Mouse (Mus musculus) midbrain, embryonic 15.5 days (tissue): ENCODE measurements around the gene Rnasel. TPM values are rescaled to one million over a fixed set of nuclear protein-coding genes. Genes with fewer than 3 reads are reported as not detected.

Source experiments
- ATAC-seq: fragments of 200-750 bp; cut with Nextera tagmentation; replicated peaks from 2 replicates; pipeline ENCODE4 v1.8.0; 2017; ENCODE audit warnings: moderate TSS enrichment
- H3K27ac ChIP-seq: fragments of 300-500 bp; sonication (generic); 2 replicates; pipeline ENCODE4 v1.5.1; 2015; ENCODE audit warnings: mild to moderate bottlenecking, inconsistent platforms
- H3K27me3 ChIP-seq: fragments of 300-500 bp; sonication (generic); replicated peaks from 2 replicates; pipeline ENCODE4 v1.6.1; 2015; ENCODE audit warnings: inconsistent platforms
- H3K36me3 ChIP-seq: fragments of 300-500 bp; sonication (generic); replicated peaks from 2 replicates; pipeline ENCODE4 v1.6.1; 2015; ENCODE audit warnings: inconsistent platforms
- H3K4me1 ChIP-seq: fragments of 300-500 bp; sonication (generic); 2 replicates; pipeline ENCODE4 v1.6.1; 2015; ENCODE audit warnings: inconsistent platforms
- H3K4me2 ChIP-seq: fragments of 300-500 bp; sonication (generic); 2 replicates; pipeline ENCODE4 v1.6.1; 2015; ENCODE audit warnings: inconsistent platforms, mild to moderate bottlenecking, moderate library complexity
- H3K4me3 ChIP-seq: fragments of 300-500 bp; sonication (generic); 2 replicates; pipeline ENCODE4 v1.5.1; 2015; ENCODE audit warnings: mild to moderate bottlenecking, inconsistent platforms
- H3K9ac ChIP-seq: fragments of 300-500 bp; sonication (generic); 2 replicates; pipeline ENCODE4 v1.6.1; 2015; ENCODE audit warnings: mild to moderate bottlenecking, inconsistent platforms
- H3K9me3 ChIP-seq: fragments of 300-500 bp; sonication (generic); 2 replicates; pipeline ENCODE4 v1.6.1; 2016; ENCODE audit warnings: inconsistent platforms
- WGBS: fragments of 180-500 bp; shearing (Covaris S2); methylation state at CpG from one replicate; pipeline ENCODE4 v1.1.7; 2015; ENCODE audit warnings: mixed read lengths; 5-methylcytosine and 5-hydroxymethylcytosine counted together
- polyA plus RNA-seq: library from polyadenylated mRNA; unstranded; fragments of >200 nt; fragmentation: Nextera tagmentation; extraction: Ambion mirVana; gene quantifications from 2 replicates; pipeline ENCODE4 v1.2.1, GENCODE M21; 2015

Gene Rnasel
- polyA plus RNA-seq, 1 experiment from 2014 or later, result 48.3 TPM

DNA sequence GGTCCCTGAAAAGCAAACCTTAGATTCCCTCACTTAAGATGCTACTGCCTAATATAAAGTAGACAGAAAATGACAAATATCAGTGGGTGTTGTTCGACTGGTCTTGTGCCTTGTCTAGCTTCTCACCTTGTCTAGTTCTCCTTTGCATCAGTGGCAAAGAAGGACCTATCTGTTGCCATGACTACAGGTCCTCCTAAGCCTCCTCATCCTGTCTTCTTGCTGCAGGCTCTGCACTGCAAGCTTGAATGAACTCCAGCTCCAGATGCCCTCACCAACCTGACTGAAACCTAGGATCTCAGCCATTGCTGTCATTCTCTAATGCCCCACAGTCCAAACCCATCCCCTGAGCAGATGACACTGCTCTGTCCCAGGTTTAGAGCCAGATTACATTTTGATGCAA is 31.2 kb upstream of the Rnasel start:
- H3K4me3 ChIP-seq, result no peak overlapping the region
- H3K36me3 ChIP-seq, result no peaks in the 10 kb centered on the region
- no peaks in the 10 kb centered on the region for H3K27me3 ChIP-seq
- no peak overlapping the region for H3K27ac ChIP-seq
- H3K4me1 ChIP-seq, result no peaks in the 10 kb centered on the region
- WGBS, result 91% methylated on average over 1 of the region's 1 CpGs
- no peak overlapping the region for H3K9ac ChIP-seq
- no peak for ATAC-seq
- no peak overlapping the region for H3K4me2 ChIP-seq
- no peaks in the 10 kb centered on the region for H3K9me3 ChIP-seq

GRCm38 (mm10) chr1:153720935-153721334 is 28.3 kb upstream of the Rnasel start:
- Histone ChIP-seq H3K9me3 (no peaks in the 10 kb centered on the region), H3K4me3 (no peak overlapping the region), H3K27ac (no peak overlapping the region), H3K4me2 (no peak overlapping the region), H3K27me3 (no peaks in the 10 kb centered on the region), H3K36me3 (no peaks in the 10 kb centered on the region), H3K9ac (no peak overlapping the region), H3K4me1 (no peaks in the 10 kb centered on the region)
- ATAC-seq, result no peak
- WGBS, result 85% methylated on average over 7 of the region's 7 CpGs

GRCm38 (mm10) chr1:153721565-153722310 is 27.5 kb upstream of the Rnasel start:
- Histone ChIP-seq H3K4me3 (no peak overlapping the region), H3K27ac (no peak overlapping the region), H3K4me1 (no peaks in the 10 kb centered on the region), H3K9ac (no peak overlapping the region), H3K4me2 (no peak overlapping the region), H3K9me3 (no peaks in the 10 kb centered on the region), H3K27me3 (no peaks in the 10 kb centered on the region), H3K36me3 (no peaks in the 10 kb centered on the region)
- no peak for ATAC-seq
- WGBS, result 89% methylated on average over 9 of the region's 9 CpGs

GRCm38 (mm10) chr1:153723426-153723825 is 25.8 kb upstream of the Rnasel start:
- Histone ChIP-seq H3K4me1 (no peaks in the 10 kb centered on the region), H3K36me3 (no peaks in the 10 kb centered on the region), H3K4me2 (no peak overlapping the region), H3K4me3 (no peak overlapping the region), H3K9me3 (no peaks in the 10 kb centered on the region), H3K9ac (no peak overlapping the region), H3K27me3 (no peaks in the 10 kb centered on the region), H3K27ac (no peak overlapping the region)
- WGBS, result 85% methylated on average over 9 of the region's 9 CpGs
- ATAC-seq, result no peak

DNA sequence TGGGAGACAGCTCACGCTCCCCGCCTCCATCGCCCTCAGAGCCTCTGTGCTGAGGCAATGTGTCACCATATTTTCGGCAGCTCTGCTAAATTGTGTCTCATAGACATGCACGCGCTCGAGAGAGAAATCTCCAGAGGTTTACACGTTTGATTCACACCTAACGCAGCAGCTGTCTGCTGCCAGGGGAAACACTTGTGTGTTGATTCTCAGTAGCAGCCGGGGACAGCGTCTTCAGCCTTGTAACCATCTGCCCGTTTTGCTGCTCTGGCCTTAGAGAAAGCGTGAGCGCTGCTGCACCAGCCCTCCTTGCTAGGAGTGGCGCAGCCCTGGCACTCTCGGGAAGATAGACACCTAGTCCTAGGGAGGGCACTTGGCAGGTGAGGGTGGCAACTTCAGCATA is 22.6 kb upstream of the Rnasel start:
- Histone ChIP-seq H3K36me3 (no peaks in the 10 kb centered on the region), H3K4me3 (no peak overlapping the region), H3K4me1 (peaks cover 3% of the 10 kb centered on the region), H3K27me3 (no peaks in the 10 kb centered on the region), H3K9me3 (no peaks in the 10 kb centered on the region), H3K27ac (no peak overlapping the region), H3K4me2 (no peak overlapping the region), H3K9ac (no peak overlapping the region)
- WGBS, result 82% methylated on average over 16 of the region's 16 CpGs
- no peak for ATAC-seq

DNA sequence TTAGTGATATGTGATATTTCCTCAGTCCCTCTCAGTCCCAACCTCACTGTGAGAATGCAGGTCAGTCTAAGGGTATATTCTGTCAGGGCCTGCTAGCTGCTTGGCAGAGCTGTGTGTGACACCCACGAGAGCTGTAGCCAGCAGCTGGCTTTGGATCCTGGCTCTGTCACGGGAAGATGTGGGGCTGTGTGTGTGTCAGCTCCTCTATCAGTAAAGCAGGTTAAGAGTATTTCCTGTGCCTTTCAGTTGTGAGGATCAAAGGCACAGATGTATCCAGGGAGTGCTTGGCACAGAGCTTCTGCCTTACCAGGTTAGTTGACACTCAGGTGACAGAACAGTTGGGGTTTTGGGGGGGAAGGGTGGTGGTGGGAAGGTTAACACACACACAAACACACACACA is 19.4 kb upstream of the Rnasel start:
- H3K4me1 ChIP-seq, result peaks cover 12% of the 10 kb centered on the region
- H3K27me3 ChIP-seq, result no peaks in the 10 kb centered on the region
- no peak overlapping the region for H3K4me3 ChIP-seq
- no peak overlapping the region for H3K9ac ChIP-seq
- H3K27ac ChIP-seq, result 0 out of 2 replicates have a peak overlapping the region, but pooled peaks have one; percentile 12
- no peak overlapping the region for H3K4me2 ChIP-seq
- H3K36me3 ChIP-seq, result no peaks in the 10 kb centered on the region
- no peaks in the 10 kb centered on the region for H3K9me3 ChIP-seq
- WGBS, result 61% methylated on average over 2 of the region's 2 CpGs
- no peak for ATAC-seq

DNA sequence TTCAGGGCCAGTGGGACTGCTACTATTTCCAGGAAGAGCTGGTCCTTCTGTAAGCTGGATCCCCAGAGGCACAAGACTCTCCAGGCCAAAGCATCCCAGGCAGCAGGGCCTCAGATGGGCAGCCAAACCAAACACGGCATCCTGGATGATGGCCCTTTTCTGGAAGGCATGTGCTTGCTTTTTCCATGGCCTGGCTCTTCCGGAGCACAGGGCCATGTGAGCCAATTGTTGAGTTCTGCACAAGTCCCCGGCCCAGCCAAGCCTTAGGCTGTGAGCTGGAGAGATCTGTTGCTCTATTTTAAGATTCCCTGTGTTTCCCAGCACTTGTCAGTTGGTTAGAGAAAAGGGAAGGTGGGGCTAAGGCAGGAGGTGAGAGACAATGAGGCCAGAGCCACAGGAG is 18.6 kb upstream of the Rnasel start:
- Histone ChIP-seq H3K27me3 (no peaks in the 10 kb centered on the region), H3K4me1 (peaks cover 12% of the 10 kb centered on the region), H3K27ac (no peak overlapping the region), H3K9ac (no peak overlapping the region), H3K9me3 (no peaks in the 10 kb centered on the region), H3K4me3 (no peak overlapping the region), H3K4me2 (no peak overlapping the region), H3K36me3 (no peaks in the 10 kb centered on the region)
- ATAC-seq, result no peak
- 51% methylated on average over 3 of the region's 3 CpGs for WGBS

DNA sequence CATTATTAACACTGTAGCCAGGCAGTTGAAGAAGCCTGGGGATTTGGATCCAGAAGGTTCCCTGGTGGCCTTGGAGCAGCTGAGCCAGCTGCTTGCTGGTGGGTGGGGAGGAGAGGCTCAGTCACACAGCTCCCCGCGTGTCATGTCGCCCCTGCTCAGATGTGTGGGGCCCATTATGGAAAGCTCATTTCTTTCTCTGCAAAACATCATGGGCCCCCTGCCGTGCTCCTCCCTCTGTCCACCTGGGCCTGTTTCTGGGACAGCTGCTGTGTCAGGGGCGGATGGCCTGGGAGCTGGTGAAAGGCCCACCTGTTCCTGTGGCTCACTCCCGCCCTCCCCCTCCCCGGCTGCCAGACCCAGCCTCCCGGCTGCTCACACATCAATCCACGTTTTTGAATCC is 16.0 kb upstream of the Rnasel start:
- H3K9ac ChIP-seq, result no peak overlapping the region
- no peak overlapping the region for H3K4me2 ChIP-seq
- H3K36me3 ChIP-seq, result no peaks in the 10 kb centered on the region
- no peak overlapping the region for H3K4me3 ChIP-seq
- H3K4me1 ChIP-seq, result peaks cover 37% of the 10 kb centered on the region
- no peaks in the 10 kb centered on the region for H3K27me3 ChIP-seq
- no peaks in the 10 kb centered on the region for H3K9me3 ChIP-seq
- ATAC-seq, result no peak
- 31% methylated on average over 9 of the region's 9 CpGs for WGBS
- no peak overlapping the region for H3K27ac ChIP-seq

DNA sequence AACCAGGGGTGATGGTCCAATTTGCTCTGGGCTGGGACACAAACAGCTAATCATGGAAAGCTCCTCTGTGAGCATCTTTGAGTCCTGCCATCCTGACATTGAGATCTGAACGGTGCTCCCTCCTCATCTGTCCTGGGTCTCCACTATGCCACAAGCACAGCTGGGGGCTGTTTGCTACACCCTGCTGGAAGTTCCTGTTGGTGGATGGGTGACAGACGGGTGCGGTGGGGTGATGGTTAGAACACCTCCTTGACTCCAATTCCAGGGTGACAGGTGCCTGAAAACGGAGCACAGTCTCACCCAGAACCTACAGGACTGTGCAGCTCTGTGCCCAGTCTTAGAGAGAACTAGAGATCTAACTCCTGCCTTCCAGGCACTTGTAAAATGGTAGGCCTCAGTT is 14.4 kb upstream of the Rnasel start:
- WGBS, result 88% methylated on average over 4 of the region's 4 CpGs
- H3K27ac ChIP-seq, result no peak overlapping the region
- no peak overlapping the region for H3K4me2 ChIP-seq
- H3K9me3 ChIP-seq, result no peaks in the 10 kb centered on the region
- H3K27me3 ChIP-seq, result no peaks in the 10 kb centered on the region
- no peaks in the 10 kb centered on the region for H3K36me3 ChIP-seq
- H3K9ac ChIP-seq, result no peak overlapping the region
- no peak overlapping the region for H3K4me3 ChIP-seq
- H3K4me1 ChIP-seq, result peaks cover 49% of the 10 kb centered on the region
- ATAC-seq, result no peak

- Histone ChIP-seq H3K4me3 (no peak overlapping the region), H3K36me3 (no peaks in the 10 kb centered on the region), H3K27ac (peak overlapping the region; percentile 75), H3K27me3 (no peaks in the 10 kb centered on the region), H3K4me2 (no peak overlapping the region), H3K9me3 (no peaks in the 10 kb centered on the region), H3K4me1 (peaks cover 61% of the 10 kb centered on the region), H3K9ac (no peak overlapping the region)
- 65% methylated on average over 6 of the region's 6 CpGs for WGBS
- ATAC-seq, result no peak
Observed at GRCm38 (mm10) chr1:153736096-153736495, 13.1 kb upstream of the Rnasel start.

- 0 out of 2 replicates have a peak overlapping the region, but pooled peaks have one; percentile 10 for H3K4me2 ChIP-seq
- peak overlapping the region; percentile 75 for H3K27ac ChIP-seq
- H3K36me3 ChIP-seq, result no peaks in the 10 kb centered on the region
- peaks cover 71% of the 10 kb centered on the region for H3K4me1 ChIP-seq
- H3K9ac ChIP-seq, result no peak overlapping the region
- H3K27me3 ChIP-seq, result no peaks in the 10 kb centered on the region
- ATAC-seq, result peak; percentile 48
- 19% methylated on average over 9 of the region's 9 CpGs for WGBS
- no peaks in the 10 kb centered on the region for H3K9me3 ChIP-seq
- no peak overlapping the region for H3K4me3 ChIP-seq
Observed at GRCm38 (mm10) chr1:153737101-153738085, 11.8 kb upstream of the Rnasel start.

DNA sequence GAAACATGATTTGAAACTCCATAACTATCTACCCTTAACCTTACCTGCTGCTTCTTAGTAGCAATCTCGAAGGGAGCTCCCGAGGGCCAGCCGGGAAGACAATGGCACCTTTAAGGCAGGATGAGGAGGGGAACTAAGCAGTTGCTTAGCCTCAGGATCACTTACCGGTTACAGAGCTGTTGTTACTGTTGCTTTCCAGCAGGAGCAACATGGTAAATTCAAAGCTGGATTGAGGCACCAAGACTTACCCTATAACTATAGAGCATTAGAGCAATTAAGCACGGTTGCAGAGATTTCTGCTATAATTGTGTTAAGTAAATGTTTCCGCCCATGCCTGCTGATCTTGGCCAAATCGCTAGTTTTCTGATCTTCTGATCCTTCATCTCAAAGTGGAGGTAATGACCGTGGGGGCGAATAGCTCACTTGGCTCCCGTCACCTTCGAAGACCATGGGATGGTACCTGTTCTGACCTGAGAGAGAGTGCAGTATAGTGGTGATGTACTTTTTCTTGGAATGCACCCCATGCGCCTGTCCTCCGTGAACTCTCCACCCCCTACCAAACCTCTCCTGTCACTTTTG is 9.7 kb upstream of the Rnasel start:
- H3K27me3 ChIP-seq, result no peaks in the 10 kb centered on the region
- peak overlapping the region; percentile 47; the same call in 1 of the 2 replicates for H3K9ac ChIP-seq
- no peak overlapping the region for H3K27ac ChIP-seq
- no peaks in the 10 kb centered on the region for H3K9me3 ChIP-seq
- H3K4me3 ChIP-seq, result peak overlapping the region; percentile 53
- no peak for ATAC-seq
- H3K4me2 ChIP-seq, result peak overlapping the region; percentile 84
- WGBS, result 26% methylated on average over 13 of the region's 13 CpGs
- H3K36me3 ChIP-seq, result no peaks in the 10 kb centered on the region
- peaks cover 80% of the 10 kb centered on the region for H3K4me1 ChIP-seq
